Mouse (Mus musculus) heart, postnatal 4 days (tissue): ENCODE data around the gene Olfr1044. TPM values are rescaled to one million over a fixed set of nuclear protein-coding genes. Genes with fewer than 3 reads are reported as not detected.
"Not testable (repeated sequence)": the region's sequence is repeated elsewhere in the genome, so short reads cannot be mapped to it uniquely, and the experiment has no call there.

ENCODE experiments used
- DNase-seq: peaks from one replicate; pipeline ENCODE4 v3.0.0; 2021
- total RNA-seq, 2 experiments: library from RNA; stranded (reverse); gene quantifications; 2 replicates each; pipeline ENCODE4 v1.2.3; 2021

Olfr1044 gene
- not detected for total RNA-seq

GRCm38 (mm10) chr2:86177720-86178119, at the start of gene Olfr1044:
TSS of gene Olfr1044 (minus strand) at chr2:86177820.
- no peak for DNase-seq

GRCm38 (mm10) chr2:86219214-86219613, 41.6 kb upstream of the Olfr1044 start, which contains the start of gene Olfr1046:
TSS of gene Olfr1046 (minus strand) at chr2:86219314.
- no peak for DNase-seq

GRCm38 (mm10) chr2:86202909-86203308, 25.3 kb upstream of the Olfr1044 start, which contains the start of gene Olfr1045:
TSS of gene Olfr1045 (minus strand) at chr2:86203009.
- DNase-seq = no peak

- no peak for DNase-seq
Observed at GRCm38 (mm10) chr2:86195863-86196262, 18.2 kb upstream of the Olfr1044 start.

GRCm38 (mm10) chr2:86185583-86185982, 8.0 kb upstream of the Olfr1044 start, which contains the start of gene Olfr52:
TSS of gene Olfr52 (minus strand) at chr2:86185683.
- DNase-seq = no peak

GRCm38 (mm10) chr2:86179950-86180349, 2.3 kb upstream of the Olfr1044 start:
- DNase-seq = no peak

GRCm38 (mm10) chr2:86175422-86175821, 2.2 kb downstream of the Olfr1044 start:
- DNase-seq = not testable (repeated sequence)

GRCm38 (mm10) chr2:86167422-86167821, 10.2 kb downstream of the Olfr1044 start, which contains the start of gene Olfr1043:
TSS of gene Olfr1043 (minus strand) at chr2:86167522.
- no peak for DNase-seq

GRCm38 (mm10) chr2:86161738-86162137, 15.9 kb downstream of the Olfr1044 start, which contains the start of gene Olfr1042:
TSS of gene Olfr1042 (minus strand) at chr2:86161838.
- no peak for DNase-seq

- no peak for DNase-seq
Observed at GRCm38 (mm10) chr2:86146632-86147031, 31.0 kb downstream of the Olfr1044 start, which contains the start of gene Olfr1040. TSS of gene Olfr1040 (minus strand) at chr2:86146732.

- DNase-seq = no peak
Observed at GRCm38 (mm10) chr2:86135828-86136227, 41.8 kb downstream of the Olfr1044 start, which contains the start of gene Olfr1039. TSS of gene Olfr1039 (minus strand) at chr2:86135928.

Other genes with a start within 250 kb of the Olfr1044 start
- gene Olfr1028, start 227.4 kb downstream of the Olfr1044 start, total RNA-seq = not detected
- gene Olfr1029, start 203.9 kb downstream of the Olfr1044 start, total RNA-seq = not detected
- gene Olfr1030, start 198.5 kb downstream of the Olfr1044 start, total RNA-seq = not detected
- not detected for gene Olfr1031, start 187.5 kb downstream of the Olfr1044 start, total RNA-seq
- not detected for gene Olfr1032, start 172.3 kb downstream of the Olfr1044 start, total RNA-seq
- gene Olfr1033, start 157.2 kb downstream of the Olfr1044 start, total RNA-seq = 1 to 10 TPM in 1 of 2 experiments, under 1 TPM in 1; 0.43 to 1.1 TPM
- under 1 TPM in 1 of 2 experiments, not detected in 1; 0.07 TPM for gene Olfr1034, start 132.0 kb downstream of the Olfr1044 start, total RNA-seq
- not detected for gene Olfr1036, start 103.8 kb downstream of the Olfr1044 start, total RNA-seq
- gene Olfr1037, start 90.4 kb downstream of the Olfr1044 start, total RNA-seq = not detected
- gene Olfr1039, start 41.9 kb downstream of the Olfr1044 start, total RNA-seq = not detected
- gene Olfr1040, start 31.1 kb downstream of the Olfr1044 start, total RNA-seq = not detected
- gene Olfr1042, start 16.0 kb downstream of the Olfr1044 start, total RNA-seq = not detected
- gene Olfr1043, start 10.3 kb downstream of the Olfr1044 start, total RNA-seq = not detected
- gene Olfr52, start 7.9 kb upstream of the Olfr1044 start, total RNA-seq = not detected
- not detected for gene Olfr1045, start 25.2 kb upstream of the Olfr1044 start, total RNA-seq
- not detected for gene Olfr1046, start 41.5 kb upstream of the Olfr1044 start, total RNA-seq
- gene Olfr1047, start 53.6 kb upstream of the Olfr1044 start, total RNA-seq = not detected
- not detected for gene Olfr1048, start 62.5 kb upstream of the Olfr1044 start, total RNA-seq
- not detected for gene Olfr1049, start 80.5 kb upstream of the Olfr1044 start, total RNA-seq
- not detected for gene Olfr1051, start 101.3 kb upstream of the Olfr1044 start, total RNA-seq
- gene Olfr1052, start 114.6 kb upstream of the Olfr1044 start, total RNA-seq = not detected
- not detected for gene Olfr1053, start 137.5 kb upstream of the Olfr1044 start, total RNA-seq
- gene Olfr1054, start 157.6 kb upstream of the Olfr1044 start, total RNA-seq = not detected
- gene Olfr1055, start 172.5 kb upstream of the Olfr1044 start, total RNA-seq = not detected
- not detected for gene Olfr1056, start 184.6 kb upstream of the Olfr1044 start, total RNA-seq
- not detected for gene Olfr1057, start 200.6 kb upstream of the Olfr1044 start, total RNA-seq
- gene Olfr1058, start 210.7 kb upstream of the Olfr1044 start, total RNA-seq = not detected
- gene Olfr1061, start 236.2 kb upstream of the Olfr1044 start, total RNA-seq = not detected
- gene Olfr1062, start 248.9 kb upstream of the Olfr1044 start, total RNA-seq = not detected